Mouse (Mus musculus) telencephalon, adult 2 months (tissue): ENCODE data around the gene Rpp21.
"Not testable (repeated sequence)": the region's sequence is repeated elsewhere in the genome, so short reads cannot be mapped to it uniquely, and the experiment has no call there.

Experiments used
- DNase-seq: peaks from one replicate; pipeline ENCODE4 v3.0.0-alpha.2; 2011; ENCODE audit warnings: low read depth, low spot score

The Rpp21 gene

GRCm38 (mm10) chr17:36235300-36235699 is 22.6 kb downstream of the Rpp21 start:
- not testable (repeated sequence) for DNase-seq

- DNase-seq: no peak
These were observed 24.3 kb downstream of the Rpp21 start for GRCm38 (mm10) chr17:36233572-36233971.

GRCm38 (mm10) chr17:36231318-36231717 is 26.6 kb downstream of the Rpp21 start:
- peak; percentile 82 for DNase-seq

GRCm38 (mm10) chr17:36229046-36229445 is 28.8 kb downstream of the Rpp21 start:
- no peak for DNase-seq

GRCm38 (mm10) chr17:36226921-36227320 is 30.9 kb downstream of the Rpp21 start:
- no peak for DNase-seq

- DNase-seq: no peak
These were observed 32.5 kb downstream of the Rpp21 start for GRCm38 (mm10) chr17:36225231-36225824.

GRCm38 (mm10) chr17:36224451-36224850 is 33.4 kb downstream of the Rpp21 start:
- no peak for DNase-seq

- DNase-seq: no peak
These were observed 39.2 kb downstream of the Rpp21 start for GRCm38 (mm10) chr17:36218594-36219155.

- DNase-seq: no peak
These were observed 42.3 kb downstream of the Rpp21 start for GRCm38 (mm10) chr17:36215586-36215985.

- no peak for DNase-seq
These were observed 51.0 kb downstream of the Rpp21 start for GRCm38 (mm10) chr17:36206846-36207245.

GRCm38 (mm10) chr17:36205862-36206261 is 52.0 kb downstream of the Rpp21 start:
- no peak for DNase-seq
